Mouse (Mus musculus) liver, embryonic 14.5 days (tissue): ENCODE results near the gene Snx4.

Source experiments
- CTCF ChIP-seq: IDR thresholded peaks from 2 replicates; pipeline ENCODE4 v1.5.1; 2016; ENCODE audit warnings: antibody characterized with exemption, low read depth, control low read depth
- EP300 ChIP-seq: IDR thresholded peaks from 2 replicates; pipeline ENCODE4 v1.6.1; 2016; ENCODE audit warnings: antibody characterized with exemption, low read depth

GRCm38 (mm10) chr16:33309066-33309465, 57.8 kb downstream of the Snx4 start:
- TF ChIP-seq EP300: no peak
- no peak for TF ChIP-seq CTCF
